Comparison of ENCODE assay signal across 17 mouse cellular contexts in the genomic region with DNA sequence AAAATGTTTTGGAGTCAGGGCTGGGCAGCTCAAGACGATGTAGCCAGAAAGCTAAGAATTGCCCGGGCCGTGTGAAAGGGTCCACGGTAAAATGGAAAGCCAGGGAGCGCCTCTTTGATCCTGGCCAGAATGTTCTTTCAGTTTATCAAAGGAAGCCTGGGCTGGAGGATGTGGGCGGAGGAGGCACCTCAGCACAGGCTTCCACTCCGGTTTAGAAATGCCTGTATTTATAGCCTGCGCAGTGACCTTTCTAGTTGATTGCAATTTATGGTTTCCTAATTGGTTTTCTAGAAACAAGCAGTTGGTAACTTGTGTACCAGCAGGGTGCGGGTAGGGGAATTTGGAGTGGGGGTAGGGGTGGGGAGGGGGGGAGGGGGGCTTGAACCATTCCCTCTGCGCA.
DNase-seq lines count a peak whose midpoint lies in the region; ATAC-seq and TF ChIP-seq lines count a peak whose summit lies in the region.
"Had no signal": no experiment of that assay in that cellular context is flagged by ENCODE, and none has a peak within 500 bp of the region (broad histone marks: within the 10 kb centered on the region; RNA-seq: fewer than 3 reads in every experiment).

No protein-coding gene starts in this region.

- no peak overlapping the region for H3K9ac ChIP-seq in kidney, postnatal 0 days (ENCODE audit: low read depth, low read length)
- 0 out of 2 replicates have a peak overlapping the region, but pooled peaks have one; percentile 11 for H3K9ac ChIP-seq in midbrain, embryonic 16.5 days (ENCODE audit: low read depth, low read length)

- DNase-seq in kidney, postnatal 0 days (ENCODE audit: low spot score) = peak; percentile 89
- DNase-seq in kidney, postnatal 14 days = no peak
- peak; percentile 78 for DNase-seq in ZHBTc4 (ENCODE audit: low read depth, low spot score)
- DNase-seq in embryo, embryonic 11 days = peak; percentile 53
- DNase-seq in layer of hippocampus, postnatal 14 days (ENCODE audit: low spot score in 2 of 2) = no peak
- no peak for DNase-seq in adrenal gland, postnatal 14 days
- DNase-seq in layer of hippocampus, postnatal 10 days (ENCODE audit: low spot score in 2 of 2) = no peak
- DNase-seq: adrenal gland, postnatal 25 days; cerebellum, adult 11 months; heart, adult 18-20 months; kidney, adult 11 months; liver; lung, postnatal 10 days had no signal

- no peak; the same call in 1 of the 2 replicates for ATAC-seq in kidney, postnatal 0 days (replicated peaks; ENCODE audit: low FRiP score, low read depth)
- ATAC-seq in midbrain, embryonic 16.5 days = 0 out of 2 replicates have a peak, but pooled peaks have one; percentile 34
- ATAC-seq: Patski had no signal

- no peaks in the 10 kb centered on the region for H3K9me3 ChIP-seq in kidney, postnatal 0 days (replicated peaks; ENCODE audit: low read length)
- H3K9me3 ChIP-seq in midbrain, embryonic 16.5 days (replicated peaks; ENCODE audit: control insufficient read depth, low read length, poor library complexity, severe bottlenecking) = no peaks in the 10 kb centered on the region
- H3K9me3 ChIP-seq: embryonic facial prominence, embryonic 10.5 days; hindbrain, embryonic 10.5 days had no signal

- peaks cover 5% of the 10 kb centered on the region; the same call in 1 of the 2 replicates for H3K4me1 ChIP-seq in kidney, postnatal 0 days (replicated peaks; ENCODE audit: insufficient read depth, low read length)
- peaks cover 2% of the 10 kb centered on the region; the same call in 1 of the 2 replicates for H3K4me1 ChIP-seq in midbrain, embryonic 16.5 days (ENCODE audit: control insufficient read depth, insufficient read depth, low read length)

- peak overlapping the region; percentile 12; the same call in 1 of the 2 replicates for H3K4me2 ChIP-seq in kidney, postnatal 0 days (ENCODE audit: low read length)
- no peak overlapping the region for H3K4me2 ChIP-seq in midbrain, embryonic 16.5 days (ENCODE audit: low read length)

- 2% methylated on average over 10 of the region's 10 CpGs for WGBS in kidney, postnatal 0 days
- 28% methylated on average over 10 of the region's 10 CpGs for WGBS in midbrain, embryonic 16.5 days

- H3K27me3 ChIP-seq in kidney, postnatal 0 days (ENCODE audit: insufficient read depth, low read length) = peaks cover 2% of the 10 kb centered on the region; the same call in 1 of the 2 replicates
- no peaks in the 10 kb centered on the region for H3K27me3 ChIP-seq in midbrain, embryonic 16.5 days (ENCODE audit: control insufficient read depth, insufficient read depth, low read depth, low read length)
- H3K27me3 ChIP-seq: Patski had no signal

- no peak overlapping the region for H3K27ac ChIP-seq in kidney, postnatal 0 days
- no peak overlapping the region for H3K27ac ChIP-seq in midbrain, embryonic 16.5 days (ENCODE audit: low read length)
- H3K27ac ChIP-seq: embryonic facial prominence, embryonic 10.5 days; hindbrain, embryonic 10.5 days had no signal

- no peaks in the 10 kb centered on the region for H3K36me3 ChIP-seq in kidney, postnatal 0 days (ENCODE audit: insufficient read depth, low read length)
- H3K36me3 ChIP-seq in midbrain, embryonic 16.5 days (ENCODE audit: control insufficient read depth, insufficient read depth, low read length) = no peaks in the 10 kb centered on the region
- H3K36me3 ChIP-seq: embryonic facial prominence, embryonic 10.5 days; hindbrain, embryonic 10.5 days had no signal

- TF ChIP-seq CTCF in kidney, postnatal 0 days (IDR thresholded peaks at IDR 0.05; ENCODE audit: low read depth) = no peak; the same call in 1 of the 2 replicates

- H3K4me3 ChIP-seq in kidney, postnatal 0 days (replicated peaks; ENCODE audit: low read depth, low read length) = no peak overlapping the region
- H3K4me3 ChIP-seq in midbrain, embryonic 16.5 days (ENCODE audit: low read depth, low read length) = no peak overlapping the region
- H3K4me3 ChIP-seq: embryonic facial prominence, embryonic 10.5 days; hindbrain, embryonic 10.5 days had no signal

Comparison
In these comparisons a context has a peak if more than half of its experiments do, and no peak if none do; other contexts are left out.
1. DNase-seq: peak in kidney, postnatal 0 days (single experiment), ZHBTc4 (single experiment) and embryo, embryonic 11 days (single experiment); none in kidney, postnatal 14 days (single experiment), layer of hippocampus, postnatal 14 days (0 of 2), adrenal gland, postnatal 14 days (single experiment) and layer of hippocampus, postnatal 10 days (0 of 2).